Mouse (Mus musculus) forebrain, embryonic 14.5 days (tissue): ENCODE measurements around the gene Tyw5. TPM values are rescaled to one million over a fixed set of nuclear protein-coding genes. Genes with fewer than 3 reads are reported as not detected.

Experiments used
- polyA plus RNA-seq: library from polyadenylated mRNA; unstranded; fragments of >200 nt; fragmentation: Nextera tagmentation; extraction: Ambion mirVana; gene quantifications from 2 replicates; pipeline ENCODE4 v1.2.1, GENCODE M21; 2014

Tyw5 gene
- polyA plus RNA-seq, 1 experiment from 2014 or later, result 19.8 TPM

Other genes starting within 250 kb of the Tyw5 start
- gene 1700066M21Rik, start 29.5 kb downstream of the Tyw5 start, polyA plus RNA-seq, result 30.3 and 36.8 TPM in 2 replicates
- 14.9 and 16.3 TPM in 2 replicates for gene Maip1, start 773 bp downstream of the Tyw5 start, polyA plus RNA-seq